Mouse (Mus musculus): Measurements from ENCODE around the gene Hist2h3c2.
"Not testable (repeated sequence)": the region's sequence is repeated elsewhere in the genome, so short reads cannot be mapped to it uniquely, and the experiment has no call there.

Gene Hist2h3c2

DNA sequence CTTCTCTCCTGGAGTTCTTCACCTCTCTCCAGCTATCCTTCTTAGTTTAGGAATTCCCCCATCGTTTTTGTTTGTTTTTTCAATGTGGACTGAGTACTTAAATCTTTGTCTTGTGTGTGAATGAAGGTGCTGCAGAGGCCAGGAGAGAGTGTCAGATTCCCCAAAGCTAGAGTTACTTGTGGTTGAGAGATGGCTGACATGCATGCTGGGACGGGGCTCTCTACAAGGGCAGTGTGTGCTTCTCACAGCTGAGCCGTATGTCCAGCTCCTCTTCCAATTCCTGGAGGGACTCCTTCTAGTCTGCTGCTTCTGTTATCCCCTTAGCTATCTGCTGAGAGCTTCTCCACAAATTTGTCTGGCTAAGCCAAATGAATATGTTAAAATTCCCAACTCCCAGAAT lies 3.1 kb downstream of the Hist2h3c2 start:
- no peak for DNase-seq (ENCODE audit: low spot score)

DNA sequence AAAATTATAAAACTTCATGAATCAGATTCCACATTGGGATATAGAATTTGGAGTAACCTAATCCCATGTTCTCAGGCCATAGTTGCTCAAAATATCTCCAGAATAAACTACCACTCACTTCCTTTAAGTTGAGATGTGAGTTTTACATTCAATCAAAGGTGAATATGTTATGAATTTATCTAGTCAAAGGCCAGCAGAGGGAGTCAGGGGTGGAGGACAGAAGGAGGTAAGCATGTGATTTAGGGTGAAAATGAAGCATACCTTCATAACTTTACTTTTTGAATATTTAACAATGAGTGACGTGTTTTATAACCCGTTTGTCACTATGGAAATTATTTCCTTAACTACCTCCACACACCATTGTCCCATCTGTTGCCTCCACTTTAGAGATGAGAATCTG lies 4.0 kb downstream of the Hist2h3c2 start:
- DNase-seq (ENCODE audit: low spot score), result no peak

DNA sequence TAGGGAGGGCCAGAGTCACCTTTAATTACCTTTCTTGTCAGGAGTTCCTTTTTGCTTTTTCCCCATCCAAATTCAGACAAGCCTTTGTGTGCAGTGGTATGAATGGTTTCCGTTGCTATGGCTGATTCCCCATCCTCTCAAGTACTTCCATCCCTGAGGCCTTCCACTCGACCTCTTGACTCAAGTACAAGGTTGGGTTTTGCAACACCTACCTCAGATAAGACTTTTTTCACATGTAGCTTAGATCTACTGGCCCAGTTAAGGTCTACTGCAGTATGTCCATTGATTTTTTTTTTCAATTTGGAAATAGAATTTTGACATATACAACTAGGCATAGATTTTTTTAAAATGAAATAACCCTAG lies 7.2 kb downstream of the Hist2h3c2 start:
- DNase-seq (ENCODE audit: low spot score), result no peak

DNA sequence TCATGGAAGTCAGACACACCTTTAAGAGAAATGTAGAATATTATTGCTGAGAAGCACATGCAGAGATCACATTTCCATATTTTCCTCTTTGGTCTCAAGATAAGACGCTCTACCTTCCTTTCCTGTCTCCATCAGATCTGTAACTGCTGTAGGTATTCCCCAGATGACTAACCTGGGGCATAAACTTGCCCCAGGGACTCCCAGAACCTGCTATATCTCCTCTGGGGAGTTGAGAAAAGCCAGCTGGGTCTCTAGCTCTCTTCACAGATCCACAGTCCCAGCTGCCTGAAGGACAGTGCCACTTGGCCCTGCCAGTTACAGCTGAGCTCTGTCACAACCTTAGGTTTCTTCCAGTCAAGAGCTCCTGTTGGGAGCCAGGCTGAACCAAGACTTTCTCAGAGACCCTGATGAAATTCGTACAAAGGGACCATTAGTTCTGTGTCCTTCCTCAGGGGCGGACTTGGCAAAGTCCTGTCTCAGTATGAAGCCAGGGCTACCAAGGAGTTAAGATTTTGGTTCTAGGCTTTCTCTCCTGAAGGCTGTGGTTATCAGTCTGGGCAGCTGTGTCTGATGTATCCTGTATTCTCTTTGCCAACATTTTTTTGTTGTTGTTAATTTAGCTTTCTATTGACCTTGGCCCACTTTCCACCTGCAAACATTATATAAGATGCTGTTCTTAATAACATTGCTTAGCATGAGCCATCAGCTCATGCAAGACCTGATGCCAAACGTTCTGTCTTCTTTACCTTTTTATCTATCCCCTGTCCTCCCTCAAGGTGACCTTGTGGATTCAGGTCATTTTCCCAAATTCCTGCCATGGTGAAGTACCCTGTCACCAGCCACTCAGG lies 7.8 kb downstream of the Hist2h3c2 start:
- no peak for DNase-seq (ENCODE audit: low spot score)

DNA sequence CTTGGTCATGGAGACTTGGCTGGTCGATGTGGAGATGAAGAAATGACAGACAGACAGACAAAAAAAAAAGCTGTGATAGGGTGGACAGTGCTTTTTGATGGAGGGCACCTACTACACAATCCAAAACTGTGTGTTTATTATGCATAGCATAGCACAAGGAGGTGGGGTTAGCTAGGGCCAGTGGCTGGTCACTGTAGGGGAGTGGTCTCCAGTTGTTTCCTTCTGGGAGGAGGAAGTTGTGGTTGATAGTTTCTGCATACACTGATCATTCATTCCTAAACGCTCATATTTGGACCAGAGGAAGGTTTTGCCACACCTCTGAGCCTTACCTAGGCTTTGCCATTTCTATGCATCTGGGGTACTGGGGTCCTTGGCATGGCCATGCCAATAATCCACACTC lies 8.5 kb downstream of the Hist2h3c2 start:
- no peak for DNase-seq (ENCODE audit: low spot score)

DNA sequence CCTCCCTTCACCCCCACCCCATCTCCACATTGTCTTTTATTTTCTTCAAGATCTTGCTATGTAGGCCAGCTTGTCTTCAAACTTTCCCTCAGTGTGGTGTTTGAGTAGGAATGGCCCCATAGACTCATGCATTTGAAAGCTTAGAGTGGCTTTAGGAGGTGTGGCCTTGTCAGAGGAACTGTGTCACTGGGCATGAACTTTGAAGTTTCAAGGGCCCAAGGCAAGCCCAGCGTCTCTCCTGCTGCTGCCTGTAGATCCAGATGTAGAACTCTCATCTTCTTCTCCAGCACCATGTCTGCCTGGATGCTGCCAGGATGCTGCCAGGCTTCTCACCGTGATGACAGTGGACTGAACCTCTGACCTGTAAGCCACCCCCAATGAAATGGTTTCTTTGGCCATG lies 10.1 kb downstream of the Hist2h3c2 start:
- no peak for DNase-seq (ENCODE audit: low spot score)

DNA sequence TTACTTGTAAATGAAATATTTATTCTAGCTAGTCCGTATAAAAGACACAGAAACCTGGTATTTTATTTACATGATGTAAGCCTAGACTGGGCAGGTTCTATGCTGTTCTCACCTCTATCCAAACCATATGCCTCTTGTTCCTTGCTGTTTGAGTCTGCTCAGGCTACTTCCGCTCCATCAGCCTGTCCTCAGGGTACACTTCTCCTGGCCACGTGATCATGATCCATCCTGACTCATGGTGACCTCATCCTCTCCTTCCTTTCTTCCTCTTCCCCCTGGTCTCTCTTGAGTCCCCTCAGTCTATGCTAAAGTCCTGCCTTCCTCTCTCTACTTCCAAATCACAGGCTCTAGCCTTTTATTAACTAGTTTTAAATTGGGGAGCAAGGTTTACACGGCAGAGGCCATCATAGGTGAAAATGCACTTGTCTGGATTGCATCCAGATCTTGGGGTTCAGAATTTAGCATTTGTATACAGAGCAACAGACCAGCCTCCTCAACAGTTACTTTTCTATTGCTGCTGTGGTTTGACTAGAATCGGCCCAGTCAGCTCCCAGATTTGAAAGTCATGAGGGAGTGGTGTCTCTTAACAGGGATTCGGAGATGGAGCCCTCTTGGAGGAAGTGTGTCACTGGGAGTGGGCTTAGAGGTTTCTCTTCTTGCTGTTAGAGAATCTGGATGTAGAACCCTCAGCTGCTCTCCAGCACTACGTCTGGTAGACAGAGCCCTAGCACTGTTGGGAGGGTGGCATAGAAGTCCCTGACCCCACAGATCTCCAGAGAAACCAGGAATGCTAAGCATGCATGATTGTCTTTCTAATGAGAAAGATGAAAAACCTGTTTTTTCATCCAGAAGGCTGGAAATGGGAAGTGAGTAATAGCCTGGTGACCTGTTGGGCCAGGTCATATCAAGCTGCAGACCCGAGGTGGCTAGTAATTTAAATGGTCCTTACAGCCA lies 12.0 kb downstream of the Hist2h3c2 start:
- no peak for DNase-seq (ENCODE audit: low spot score)

DNA sequence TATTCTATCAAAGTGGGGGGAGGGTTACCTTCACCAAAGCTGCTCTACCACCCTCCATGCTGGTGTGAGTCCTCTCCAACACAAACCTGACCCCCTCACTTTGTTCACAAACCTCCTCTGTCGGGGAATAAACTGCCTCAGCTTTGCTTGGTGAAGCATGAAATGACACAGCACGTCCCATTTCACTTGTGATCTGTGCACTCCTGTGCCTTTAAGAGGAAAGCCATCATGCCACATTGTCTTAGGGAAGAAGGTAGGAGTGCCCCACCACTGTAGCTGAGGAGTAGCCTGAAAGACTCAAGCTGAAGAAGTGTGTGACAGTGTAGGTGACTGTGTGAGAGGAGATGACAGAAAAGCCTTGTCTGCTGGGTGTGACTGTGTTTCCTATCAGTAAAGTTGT lies 13.5 kb downstream of the Hist2h3c2 start:
- DNase-seq (ENCODE audit: low spot score), result no peak

DNA sequence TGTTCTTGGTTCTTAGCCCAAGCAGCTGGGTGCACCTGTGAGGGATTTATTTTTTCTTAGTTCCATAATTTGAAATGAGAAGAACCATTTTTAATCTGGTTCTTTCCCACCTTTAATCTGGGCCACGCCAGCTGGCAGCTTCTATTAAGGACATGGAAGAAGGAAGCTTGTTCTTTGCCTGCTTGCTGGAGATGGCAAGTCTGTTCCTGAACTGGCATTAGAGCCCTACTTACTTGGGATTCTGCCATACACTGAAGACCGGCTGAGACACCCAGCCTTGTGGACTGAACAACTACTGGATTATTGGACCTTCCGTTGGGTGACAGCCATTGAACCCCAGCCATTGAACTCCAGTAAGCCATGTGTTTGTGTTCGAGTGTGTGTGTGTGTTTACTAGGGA lies 16.2 kb downstream of the Hist2h3c2 start:
- no peak for DNase-seq (ENCODE audit: low spot score)

DNA sequence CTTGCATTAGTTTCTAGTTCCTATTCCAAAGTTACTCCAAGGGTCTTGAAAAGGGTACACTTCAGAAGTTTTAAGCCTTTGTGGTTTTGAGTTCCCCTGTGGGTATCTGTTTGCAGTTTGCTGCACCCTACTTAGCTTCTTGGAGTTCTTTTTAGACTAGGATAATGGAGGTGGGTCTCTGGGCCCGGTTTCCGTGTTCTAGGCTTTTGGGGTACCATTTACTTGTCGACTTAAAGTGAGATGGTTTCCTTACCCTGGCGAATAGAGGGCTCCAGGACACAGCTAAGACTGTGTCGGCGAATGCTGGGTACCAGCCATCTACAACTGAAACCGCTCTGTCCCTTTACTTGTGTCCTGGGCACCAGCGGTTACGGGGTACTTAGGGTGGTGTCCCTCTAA lies 17.3 kb downstream of the Hist2h3c2 start:
- DNase-seq (ENCODE audit: low spot score), result no peak

DNA sequence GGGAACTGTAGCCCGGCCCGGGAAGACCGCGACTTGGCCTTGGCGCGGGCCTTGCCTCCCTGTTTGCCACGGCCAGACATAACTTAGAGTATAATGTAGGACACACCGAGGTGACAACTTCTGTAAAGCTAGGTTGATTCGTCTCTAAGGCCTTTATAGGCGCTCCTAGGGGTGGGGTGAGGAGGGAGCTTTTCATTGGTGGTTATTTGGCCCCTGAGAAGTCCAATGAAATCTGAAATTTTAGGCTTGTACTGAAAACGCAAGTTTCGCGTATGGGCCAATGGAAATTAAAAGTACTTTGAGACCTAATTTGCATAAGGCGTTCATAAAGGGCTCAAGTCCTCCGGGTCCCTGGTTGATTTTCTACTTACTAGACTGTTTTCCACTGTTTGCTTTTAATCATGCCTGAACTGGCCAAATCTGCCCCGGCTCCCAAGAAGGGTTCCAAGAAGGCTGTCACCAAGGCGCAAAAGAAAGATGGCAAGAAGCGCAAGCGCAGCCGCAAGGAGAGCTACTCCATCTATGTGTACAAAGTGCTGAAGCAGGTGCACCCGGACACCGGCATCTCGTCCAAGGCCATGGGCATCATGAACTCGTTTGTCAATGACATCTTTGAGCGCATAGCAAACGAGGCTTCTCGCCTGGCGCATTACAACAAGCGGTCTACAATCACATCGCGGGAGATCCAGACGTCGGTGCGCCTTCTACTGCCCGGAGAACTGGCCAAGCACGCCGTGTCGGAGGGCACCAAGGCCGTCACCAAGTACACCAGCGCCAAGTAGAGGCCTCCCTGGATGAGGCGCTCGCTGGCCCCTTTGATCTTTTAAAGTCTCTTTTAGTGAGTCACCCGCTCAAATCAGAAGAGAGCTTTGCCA lies 17.9 kb downstream of the Hist2h3c2 start, which contains the start of the genes Hist2h2ac and Hist2h2be:
Gene Hist2h2ac, minus strand, starts transcription at position 116 of the 875 bp plus-strand sequence.
Gene Hist2h2be, plus strand, starts transcription at position 355 of the 875 bp plus-strand sequence.
- DNase-seq (ENCODE audit: low spot score), result peak; percentile 91

DNA sequence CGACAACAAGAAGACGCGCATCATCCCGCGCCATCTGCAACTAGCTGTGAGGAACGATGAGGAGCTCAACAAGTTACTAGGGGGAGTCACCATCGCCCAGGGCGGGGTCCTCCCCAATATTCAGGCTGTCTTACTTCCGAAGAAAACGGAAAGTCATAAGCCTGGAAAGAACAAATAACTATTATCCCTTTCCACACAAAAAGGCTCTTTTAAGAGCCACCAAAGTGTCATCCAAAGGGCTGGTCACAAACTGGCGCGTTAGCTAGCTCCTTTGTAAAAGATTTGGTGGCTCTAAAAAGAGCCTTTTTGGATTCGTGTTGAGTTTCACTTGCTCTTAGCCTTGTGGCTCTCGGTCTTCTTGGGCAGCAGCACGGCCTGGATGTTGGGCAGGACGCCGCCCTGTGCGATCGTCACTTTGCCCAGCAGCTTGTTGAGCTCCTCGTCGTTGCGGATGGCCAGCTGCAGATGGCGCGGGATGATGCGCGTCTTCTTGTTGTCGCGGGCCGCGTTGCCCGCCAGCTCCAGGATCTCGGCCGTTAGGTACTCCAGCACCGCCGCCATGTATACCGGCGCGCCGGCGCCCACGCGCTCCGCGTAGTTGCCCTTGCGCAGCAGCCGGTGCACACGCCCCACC lies 18.7 kb downstream of the Hist2h3c2 start:
- not testable (repeated sequence) for DNase-seq (ENCODE audit: low spot score)

DNA sequence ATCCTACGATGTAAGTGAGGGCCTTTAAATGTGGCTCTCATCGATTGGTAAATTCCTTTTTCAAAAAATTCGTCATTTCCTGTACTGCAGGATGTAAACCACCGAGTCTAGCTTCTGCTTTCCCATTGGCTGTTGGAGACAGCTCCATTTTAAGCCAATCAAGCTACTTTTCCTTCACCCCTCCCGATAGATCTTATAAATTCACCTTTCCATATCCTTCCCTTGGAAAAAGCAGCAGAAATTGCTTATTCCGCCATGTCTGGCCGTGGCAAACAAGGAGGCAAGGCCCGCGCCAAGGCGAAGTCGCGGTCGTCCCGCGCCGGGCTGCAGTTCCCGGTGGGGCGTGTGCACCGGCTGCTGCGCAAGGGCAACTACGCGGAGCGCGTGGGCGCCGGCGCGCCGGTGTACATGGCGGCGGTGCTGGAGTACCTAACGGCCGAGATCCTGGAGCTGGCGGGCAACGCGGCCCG lies 19.2 kb downstream of the Hist2h3c2 start, which contains the start of the genes Bola1 and Hist2h2ab:
Gene Bola1, minus strand, starts transcription at position 49 of the 470 bp plus-strand sequence.
Gene Hist2h2ab, plus strand, starts transcription at position 205 of the 470 bp plus-strand sequence.
- peak; percentile 79 for DNase-seq (ENCODE audit: low spot score)

DNA sequence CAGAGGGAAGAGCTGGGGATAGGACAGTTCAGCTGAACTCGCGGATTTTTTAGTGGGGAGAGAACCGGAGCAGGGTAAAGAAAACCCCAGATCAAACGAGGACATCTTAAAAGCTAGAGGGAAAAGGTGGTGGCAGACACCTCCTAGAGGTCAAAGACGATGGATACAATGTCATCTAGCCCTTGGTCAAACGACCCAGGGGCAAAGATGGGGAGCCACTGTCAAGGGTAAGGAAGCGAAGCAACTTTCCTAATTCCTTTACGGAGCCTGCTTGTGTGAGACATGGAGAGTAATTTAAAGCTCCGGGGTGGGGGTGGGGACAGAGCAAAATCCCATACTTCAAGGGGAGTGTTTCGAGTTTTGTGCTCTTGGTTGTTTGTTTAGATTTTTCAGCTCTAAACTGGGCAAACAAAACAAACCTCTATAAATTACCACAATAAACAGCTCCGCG lies 19.7 kb downstream of the Hist2h3c2 start:
- no peak for DNase-seq (ENCODE audit: low spot score)

DNA sequence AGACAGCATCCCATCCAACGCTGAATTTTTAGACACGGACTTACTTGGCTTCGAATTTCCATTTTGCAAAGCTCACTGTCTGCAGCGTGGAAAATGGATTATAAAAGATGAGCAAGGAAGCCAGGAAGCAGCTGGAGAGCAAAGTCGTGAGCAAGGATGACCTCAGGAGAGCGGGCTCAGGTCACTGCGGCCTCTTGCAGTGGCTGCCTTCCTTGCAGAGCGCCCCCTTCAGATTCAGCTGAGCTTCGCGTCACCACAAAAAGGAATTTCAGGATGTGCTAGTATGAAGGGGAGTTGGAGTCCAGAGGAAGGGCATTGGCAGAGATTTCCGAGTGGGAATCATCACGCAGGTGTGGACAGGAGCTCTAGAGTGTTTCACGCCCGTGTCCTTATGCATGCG lies 29.7 kb downstream of the Hist2h3c2 start:
- DNase-seq (ENCODE audit: low spot score), result no peak

DNA sequence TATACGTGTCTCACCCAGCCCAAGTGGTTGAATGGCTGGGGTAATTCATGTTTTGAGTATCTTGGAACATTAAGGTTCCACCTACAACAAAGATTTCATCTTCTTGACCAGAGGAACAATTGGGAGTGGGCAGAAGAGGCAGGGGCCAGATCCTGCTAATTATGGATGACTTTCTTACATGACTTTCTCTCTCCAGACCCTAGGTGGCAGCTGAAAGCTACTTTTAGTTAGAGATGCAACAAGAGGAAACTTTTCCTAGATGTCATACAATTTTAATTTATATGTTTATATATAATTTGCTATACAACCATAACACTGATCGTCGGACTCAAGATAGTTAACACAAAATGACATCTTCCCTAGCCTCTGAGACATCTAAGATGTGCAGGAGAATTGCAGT lies 31.1 kb downstream of the Hist2h3c2 start:
- no peak for DNase-seq (ENCODE audit: low spot score)

DNA sequence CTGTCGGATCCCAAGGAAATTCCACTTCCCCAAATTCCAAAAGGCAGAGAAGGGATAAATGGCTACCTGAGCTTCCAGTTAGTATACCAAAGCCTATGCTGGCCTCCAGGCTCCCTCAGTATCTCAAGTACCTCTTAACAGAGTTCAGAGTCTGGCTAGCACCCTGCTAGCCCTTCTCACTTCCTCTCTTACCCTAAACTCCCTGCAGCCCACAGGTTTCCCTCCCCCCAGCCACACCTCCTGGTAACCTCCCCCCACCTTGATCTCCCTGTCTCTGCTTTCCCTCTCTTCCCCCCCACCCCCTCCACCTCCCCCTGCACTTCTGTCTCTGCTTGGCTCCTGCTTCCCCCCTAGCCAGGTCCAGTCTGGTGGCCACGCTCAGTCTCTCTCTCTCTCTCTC lies 39.2 kb downstream of the Hist2h3c2 start:
- no peak for DNase-seq (ENCODE audit: low spot score)

DNA sequence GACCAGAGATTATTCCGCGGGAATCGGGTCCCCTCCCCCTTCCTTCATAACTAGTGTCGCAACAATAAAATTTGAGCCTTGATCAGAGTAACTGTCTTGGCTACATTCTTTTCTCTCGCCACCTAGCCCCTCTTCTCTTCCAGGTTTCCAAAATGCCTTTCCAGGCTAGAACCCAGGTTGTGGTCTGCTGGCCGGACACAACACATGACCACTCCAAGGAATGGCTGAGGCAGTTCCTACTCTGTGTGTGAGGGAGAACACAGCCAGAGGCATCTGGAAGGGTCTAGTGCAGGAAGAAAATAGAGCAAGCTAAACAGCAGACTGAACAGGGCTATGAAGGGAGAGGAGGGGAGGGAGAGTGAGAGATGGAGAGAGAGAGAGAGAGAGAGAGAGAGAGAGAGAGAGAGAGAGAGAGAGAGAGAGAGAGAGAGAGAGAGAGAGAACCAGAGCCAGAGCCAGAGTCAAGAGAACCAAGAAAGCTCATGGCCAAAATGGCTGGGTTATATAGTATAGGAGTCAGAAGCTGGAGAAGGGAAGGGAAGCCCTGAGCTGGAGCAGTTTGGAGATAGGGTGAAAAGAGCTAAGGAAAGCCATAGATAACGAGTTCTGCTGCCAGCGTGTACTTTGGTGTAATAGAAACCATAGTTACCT lies 40.2 kb downstream of the Hist2h3c2 start:
- DNase-seq (ENCODE audit: low spot score), result not testable (repeated sequence)

DNA sequence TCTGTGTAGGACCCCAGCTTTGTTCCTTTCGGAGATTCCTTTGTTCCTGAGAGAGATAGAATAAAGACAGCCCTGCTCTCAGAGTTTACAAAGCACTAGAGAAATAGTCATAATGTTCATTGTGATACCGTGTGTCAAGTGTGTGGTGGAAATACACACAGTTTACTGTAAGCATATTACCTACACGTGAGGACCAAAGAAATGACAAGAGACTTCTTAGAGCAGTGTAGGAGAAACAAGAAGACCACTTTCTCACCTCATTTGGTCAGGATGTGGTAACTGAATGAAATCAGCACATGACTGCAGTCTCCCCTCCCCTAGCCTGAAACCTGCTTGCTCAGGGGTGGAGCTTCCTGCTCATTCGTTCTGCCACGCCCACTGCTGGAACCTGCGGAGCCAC lies 40.7 kb downstream of the Hist2h3c2 start:
- DNase-seq (ENCODE audit: low spot score), result no peak

DNA sequence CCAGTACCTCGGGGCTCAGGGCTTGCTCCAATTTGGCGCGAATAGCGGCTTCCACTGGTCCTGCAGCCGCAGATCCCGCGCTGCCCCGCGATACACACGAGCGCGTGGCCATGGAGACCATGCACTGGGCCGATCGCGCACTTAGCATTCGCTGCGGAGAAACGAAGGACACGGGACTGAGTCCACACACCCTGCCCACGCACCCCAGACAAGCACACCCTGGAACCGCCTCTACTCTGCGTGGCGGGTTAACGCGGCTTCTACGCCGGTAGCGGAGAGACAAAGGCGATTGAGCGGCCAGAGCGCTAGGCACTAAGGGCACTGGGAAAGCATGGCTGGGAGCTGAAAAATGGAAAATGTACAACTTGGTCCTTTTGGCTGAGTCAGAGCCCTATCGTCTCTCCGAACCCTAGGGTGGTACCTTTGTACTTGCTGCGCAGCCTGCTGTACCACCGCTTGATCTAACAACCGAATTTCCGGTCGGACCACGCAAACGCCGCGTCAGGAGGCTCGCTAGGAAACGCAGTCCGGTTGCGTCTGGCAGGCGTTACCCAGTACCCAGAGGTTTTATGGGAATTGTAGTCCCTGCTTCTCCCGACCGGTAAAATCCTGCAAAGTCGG lies 41.7 kb downstream of the Hist2h3c2 start:
- DNase-seq (ENCODE audit: low spot score), result peak; percentile 92
